Mouse (Mus musculus): ENCODE results near the gene Itgam. TPM values are rescaled to one million over a fixed set of nuclear protein-coding genes. Genes with fewer than 3 reads are reported as not detected.
"Not testable (repeated sequence)": the region's sequence is repeated elsewhere in the genome, so short reads cannot be mapped to it uniquely, and the experiment has no call there.

Itgam gene
- total RNA-seq (2021) = 4.2 and 6.4 TPM in 2 replicates
- long read RNA-seq, experiment 1 = 0 reads
- long read RNA-seq, experiment 2 = 0 reads

DNA sequence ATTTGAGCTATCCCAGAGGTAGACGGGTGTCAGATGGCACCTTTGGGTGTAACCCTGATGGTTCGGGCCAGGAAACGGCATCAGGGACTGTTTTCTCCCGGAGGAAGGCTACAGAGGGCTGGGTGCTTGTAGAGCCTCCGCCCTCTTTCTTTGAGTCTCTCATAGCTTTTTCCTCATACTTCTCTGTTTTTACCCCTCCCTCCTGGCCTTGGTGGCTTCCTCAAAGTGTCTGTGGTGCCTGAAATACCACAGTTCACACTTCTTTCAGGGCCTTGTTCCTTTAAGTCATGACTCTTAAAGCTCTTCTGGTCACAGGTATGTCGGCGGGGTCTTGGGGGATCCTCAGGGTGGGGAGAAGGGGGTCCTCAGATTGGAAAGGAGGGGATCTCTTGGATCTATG lies at the start of gene Itgam, which contains the start of gene Gm49368:
Gene Itgam (plus strand): TSS at position 185 of the 400 bp plus-strand sequence.
Gene Gm49368 (plus strand): TSS at position 228 of the 400 bp plus-strand sequence.
- DNase-seq = no peak

DNA sequence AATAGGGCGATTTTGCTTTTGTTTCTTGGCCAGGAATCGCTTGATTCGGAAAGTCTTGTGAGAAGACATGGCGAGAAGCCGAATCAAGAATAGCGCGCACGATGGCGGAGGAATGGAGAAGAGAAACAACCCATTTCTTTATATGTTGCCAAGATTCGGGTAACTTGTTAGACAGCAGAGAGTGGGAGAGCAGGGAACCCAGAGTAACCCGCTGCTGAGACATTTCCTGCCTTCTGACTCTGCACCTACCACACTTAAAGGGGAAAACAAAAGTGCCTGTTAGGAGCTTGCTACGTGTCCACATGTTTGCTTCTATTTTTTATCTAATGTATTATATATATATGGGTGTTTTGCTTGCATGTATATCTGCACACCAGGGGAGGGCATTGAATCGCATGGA lies 49.3 kb upstream of the Itgam start:
- DNase-seq = no peak

DNA sequence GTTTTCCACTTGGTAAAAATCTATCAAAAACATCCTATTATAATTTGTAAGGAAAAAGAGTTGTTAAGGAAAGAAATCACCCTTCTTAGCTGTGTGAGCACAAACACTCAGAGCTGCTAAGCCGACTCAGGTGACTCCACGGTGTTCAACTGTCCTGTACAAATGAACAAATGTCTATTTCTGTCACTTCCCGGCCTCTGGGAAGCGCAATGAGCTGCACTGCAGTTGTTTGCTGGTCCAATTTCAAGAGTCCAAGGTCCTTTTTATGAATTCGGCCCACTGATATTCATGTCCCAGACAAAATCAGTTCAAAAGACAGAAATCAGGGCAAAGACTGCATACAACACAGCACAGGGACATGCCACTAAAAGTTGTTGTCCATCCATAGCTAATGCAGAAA lies 46.3 kb upstream of the Itgam start:
- not testable (repeated sequence) for DNase-seq

DNA sequence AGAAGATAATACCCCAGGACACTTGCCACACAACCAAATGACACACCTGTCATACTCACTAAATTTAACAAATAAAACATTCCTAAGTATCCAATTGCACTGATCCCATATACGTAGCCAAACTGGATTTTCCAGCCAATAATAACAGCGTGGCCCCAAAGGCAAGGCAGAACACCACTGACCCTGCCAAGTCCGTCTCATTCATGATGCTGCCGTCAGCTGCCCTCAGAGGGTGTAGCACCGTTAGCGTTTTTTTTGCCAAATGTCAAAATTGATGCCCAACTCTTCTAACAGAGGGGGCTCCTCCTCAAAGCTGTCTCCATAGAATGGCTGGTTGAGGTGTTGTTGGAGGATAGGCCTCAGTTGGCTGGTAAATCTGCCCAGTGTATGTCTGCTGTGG lies 45.8 kb upstream of the Itgam start:
- DNase-seq = no peak

DNA sequence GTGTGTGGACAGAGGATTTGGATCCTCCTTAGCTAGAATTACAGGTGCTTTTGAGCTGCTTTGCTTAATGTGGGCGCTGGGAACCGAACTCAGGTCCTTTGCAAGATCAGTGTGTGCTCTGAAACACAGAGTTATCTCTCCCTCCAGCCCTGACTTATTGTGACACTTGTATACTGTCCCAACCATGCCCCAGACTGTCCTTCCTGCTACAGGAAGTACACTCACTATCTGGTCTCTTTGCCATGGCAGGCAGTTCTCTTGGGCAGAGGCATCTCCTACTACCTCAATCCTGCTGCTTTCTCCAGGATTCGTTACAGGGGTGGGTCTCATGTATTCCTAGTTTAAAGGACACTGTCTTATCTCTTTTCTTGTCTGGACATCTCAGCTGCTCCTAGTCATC lies 44.2 kb upstream of the Itgam start:
- no peak for DNase-seq

DNA sequence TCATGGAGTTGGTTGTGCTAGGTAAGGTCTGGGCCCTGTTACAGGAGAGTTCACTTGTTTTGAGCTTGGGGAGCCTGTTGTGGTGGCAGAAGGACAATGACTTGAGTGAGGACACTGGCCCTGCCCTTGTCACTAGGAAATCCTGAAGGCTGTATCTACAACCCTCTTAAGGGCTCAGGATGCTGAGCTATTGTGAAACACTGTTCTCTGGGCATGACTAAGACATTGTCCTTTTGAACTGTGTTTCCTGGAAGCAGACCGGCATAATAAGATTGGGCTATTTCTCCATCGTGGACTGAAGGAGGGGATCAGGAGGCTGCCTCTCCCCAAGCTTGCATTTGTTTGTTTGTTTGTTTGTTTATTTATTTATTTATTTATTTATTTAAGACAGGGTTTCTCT lies 43.3 kb upstream of the Itgam start:
- no peak for DNase-seq

DNA sequence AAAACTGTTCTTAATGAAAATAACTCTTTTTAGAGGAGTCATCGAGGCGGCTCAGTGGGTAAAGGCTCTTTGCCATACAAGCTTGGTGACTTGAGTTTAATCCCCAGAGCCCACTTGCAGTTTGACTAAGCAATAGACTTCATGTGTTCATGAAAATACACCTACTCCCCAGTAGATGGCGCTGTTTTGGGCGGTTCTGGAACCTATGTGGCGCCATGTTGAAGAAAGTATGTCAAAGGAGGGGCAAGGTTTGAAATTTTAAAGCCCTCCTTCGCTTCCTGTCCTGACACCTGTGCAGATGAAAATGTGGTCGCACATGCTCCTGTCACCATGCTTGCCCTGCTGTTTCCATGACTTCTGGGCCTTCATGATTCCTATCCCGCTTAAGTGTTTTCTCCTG lies 39.5 kb upstream of the Itgam start:
- DNase-seq = no peak

DNA sequence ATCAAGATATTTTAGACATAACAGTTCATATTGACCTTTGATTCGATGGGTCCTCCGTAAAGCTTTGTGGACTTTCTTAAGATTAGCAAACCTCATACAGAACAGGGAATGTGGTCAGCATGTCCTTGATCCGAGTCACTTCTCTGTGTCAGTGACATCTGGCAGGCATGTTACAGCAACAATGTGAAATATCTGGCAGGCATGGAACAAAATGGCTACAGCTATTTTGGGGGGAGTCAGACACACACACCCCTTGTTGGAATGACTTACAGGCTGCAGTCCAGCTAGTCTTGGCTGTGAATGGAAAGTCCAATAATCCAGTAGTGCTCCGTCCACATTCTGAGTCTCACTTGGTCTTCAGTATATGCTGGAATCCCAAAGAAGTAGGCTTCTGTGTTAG lies 38.9 kb upstream of the Itgam start:
- no peak for DNase-seq

DNA sequence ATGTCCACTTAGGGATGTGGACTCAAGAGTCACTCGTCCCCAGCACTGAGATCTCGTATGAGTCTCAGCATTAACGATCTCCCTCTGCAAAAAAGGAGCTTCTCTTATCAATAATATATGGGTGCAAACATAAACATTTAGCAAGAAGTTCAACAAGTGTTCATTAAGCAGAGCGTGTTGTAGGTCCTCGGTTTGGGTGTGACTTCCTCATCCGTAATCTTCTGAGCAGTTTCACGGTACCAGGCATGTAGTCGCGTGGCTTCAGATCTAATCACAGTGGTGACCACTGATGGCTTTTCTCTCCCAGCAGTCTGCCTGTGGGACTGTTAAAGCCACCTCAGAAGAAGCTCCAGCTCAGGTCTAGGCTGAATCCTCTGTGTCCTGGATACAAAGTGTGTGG lies 38.1 kb upstream of the Itgam start:
- DNase-seq = no peak

DNA sequence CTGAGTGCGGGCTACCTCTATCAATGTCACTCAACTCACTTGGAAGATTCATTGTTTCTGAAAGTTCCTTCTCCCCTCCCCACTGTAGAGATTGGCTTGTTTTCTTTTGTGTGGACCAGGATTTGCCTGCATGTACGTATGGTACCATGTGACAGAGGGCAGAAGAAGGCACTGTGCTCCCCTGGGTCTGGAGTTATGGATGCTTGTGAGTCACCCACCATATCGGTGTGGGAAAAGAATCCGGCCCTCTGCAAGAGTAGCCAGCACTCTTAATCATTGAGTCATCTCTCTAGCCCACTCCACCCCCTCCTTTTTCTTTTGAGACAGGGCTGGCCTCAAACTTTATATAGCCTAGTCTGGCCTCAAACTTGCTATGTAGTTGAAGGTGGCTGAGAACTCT lies 37.5 kb upstream of the Itgam start:
- DNase-seq = peak; percentile 13

DNA sequence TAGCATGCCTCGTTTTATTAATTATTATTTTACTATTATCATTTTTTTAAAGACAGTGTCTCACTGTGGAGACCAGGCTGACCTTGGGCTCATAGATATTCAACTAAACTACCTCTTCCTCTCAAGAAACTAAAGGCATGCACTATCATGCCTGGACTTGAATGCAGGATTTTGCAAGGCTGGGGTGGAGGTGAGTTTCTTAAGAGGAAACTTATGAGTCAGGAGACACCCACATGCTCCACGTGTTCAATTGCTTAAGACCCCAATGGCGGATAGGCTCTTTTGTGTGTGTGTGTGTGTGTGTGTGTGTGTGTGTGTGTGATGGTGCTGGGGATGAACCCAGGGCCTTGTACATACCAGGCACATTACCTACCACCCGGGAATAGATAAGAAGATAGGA lies 37.1 kb upstream of the Itgam start:
- DNase-seq = no peak

DNA sequence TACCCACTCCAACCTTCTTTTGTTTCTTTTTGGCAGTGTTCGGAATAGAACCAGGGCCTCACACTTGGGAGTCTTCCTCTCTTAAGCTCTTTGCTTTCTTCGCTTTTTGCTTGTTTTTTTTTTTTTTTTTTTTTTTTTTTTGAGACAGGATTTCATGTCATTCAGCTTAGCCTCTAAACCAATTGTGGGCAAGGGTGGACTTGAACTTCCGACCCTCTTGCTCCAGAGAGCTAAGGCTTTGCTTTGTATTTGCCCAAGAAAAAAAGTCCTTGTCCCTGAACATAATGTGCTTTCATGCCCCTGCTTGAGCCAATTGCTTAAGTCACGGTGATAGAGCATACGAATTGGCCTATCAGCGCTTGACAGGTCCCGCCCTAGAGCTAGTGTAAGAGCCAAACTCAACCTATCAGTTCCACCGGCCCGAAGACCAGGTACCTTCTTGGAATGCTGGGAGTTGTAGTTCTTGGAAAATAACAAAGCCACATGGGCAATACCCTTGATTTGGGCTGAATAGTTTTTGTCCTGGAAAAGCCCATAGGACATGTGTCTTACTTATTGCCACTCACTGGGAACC lies 30.9 kb upstream of the Itgam start:
- DNase-seq = peak; percentile 29

DNA sequence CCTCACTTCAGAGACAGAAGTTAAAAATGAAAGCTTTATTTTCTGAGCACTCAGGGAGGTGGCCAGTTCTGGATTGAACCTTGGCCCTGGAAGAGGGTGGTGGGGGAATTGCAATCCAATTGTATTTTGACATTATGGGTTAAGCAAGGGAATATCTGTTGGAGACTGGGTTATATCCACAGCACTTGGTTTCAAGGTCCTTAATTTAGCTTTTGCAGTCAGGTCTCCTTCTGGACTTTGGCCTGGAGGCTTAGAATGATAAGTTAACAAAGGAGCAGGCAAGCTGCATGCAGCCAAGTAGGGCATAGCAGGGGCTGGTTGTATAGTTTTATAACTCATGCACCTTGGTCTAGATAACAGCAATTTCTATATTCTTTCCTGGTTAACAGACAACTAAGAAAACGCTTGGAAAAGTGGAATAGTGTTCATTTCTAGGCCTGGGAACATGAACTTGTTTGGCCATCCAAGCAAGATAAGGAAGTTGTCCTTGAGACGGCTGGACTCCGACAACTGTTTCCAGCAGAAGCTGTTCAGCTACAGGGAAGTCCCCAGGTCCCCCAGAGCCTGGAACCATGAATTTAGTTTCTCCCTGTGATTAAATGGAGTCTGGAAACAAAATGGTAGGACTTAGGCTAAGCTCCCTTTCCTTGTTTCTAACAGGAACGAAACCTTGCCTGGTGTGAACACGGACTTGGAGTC lies 30.0 kb upstream of the Itgam start:
- no peak for DNase-seq

DNA sequence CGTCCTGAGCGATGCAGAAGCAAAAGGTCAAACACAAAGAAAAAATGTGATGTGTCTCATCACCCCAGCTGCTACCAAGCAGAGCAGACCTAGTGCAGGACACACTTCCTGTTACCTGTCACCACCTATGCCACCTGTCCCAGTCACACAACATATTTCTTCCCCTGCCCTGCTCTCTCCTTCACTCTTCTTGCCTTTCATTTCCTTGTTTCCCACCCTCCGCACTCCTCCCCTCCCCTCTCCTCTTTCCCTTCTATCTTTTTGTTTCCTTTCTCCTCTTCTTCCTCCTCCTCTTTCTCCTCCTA lies 29.5 kb upstream of the Itgam start:
- no peak for DNase-seq

DNA sequence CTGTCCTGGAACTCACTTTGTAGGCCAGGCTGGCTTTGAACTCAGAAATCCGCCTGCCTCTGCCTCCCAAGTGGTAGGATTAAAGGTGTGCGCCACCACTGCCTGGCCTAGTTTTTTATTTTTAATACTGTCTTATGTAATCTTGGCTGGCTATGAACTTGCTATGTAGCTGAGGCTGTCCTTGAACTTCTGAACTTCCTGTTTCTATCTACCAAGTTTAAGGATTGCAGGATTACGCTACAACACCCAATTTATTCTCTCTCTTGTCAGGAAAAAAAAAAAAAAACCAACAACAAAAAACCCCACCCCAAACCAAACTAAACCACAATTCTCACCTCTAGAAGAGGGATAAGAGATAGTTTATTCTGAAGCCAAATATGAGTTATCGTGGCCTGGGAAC lies 28.8 kb upstream of the Itgam start:
- no peak for DNase-seq

DNA sequence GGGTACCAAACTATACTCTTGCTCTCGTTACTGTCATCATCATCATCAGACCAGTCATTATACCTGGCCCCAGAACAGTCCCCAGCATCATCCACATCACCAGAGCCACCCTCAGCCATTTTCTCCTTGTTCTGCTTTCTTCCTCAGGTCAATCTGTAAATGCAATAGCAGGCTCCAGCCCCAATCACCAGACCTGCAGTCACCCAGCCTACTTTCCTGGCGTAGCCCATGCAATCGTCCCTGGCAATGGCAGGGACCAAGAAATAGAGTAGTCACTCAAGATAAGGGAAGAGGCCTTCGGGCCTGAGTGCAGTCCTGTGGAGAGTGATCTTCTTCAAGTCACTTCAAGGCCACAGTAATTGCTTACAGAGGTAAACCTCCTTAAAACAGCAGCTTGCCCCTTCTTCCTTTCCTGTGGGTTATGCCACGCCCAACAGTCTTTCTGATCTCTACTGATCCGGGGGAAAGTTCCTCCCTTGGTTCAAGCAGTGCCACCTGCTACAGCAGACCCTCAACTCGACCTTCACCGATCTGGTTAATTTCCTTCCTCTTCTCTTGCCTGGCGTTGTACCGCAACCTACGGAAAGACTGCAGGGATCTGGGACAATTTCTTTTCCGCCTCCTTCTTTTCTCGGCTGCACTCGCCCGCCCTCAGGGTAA lies 20.1 kb upstream of the Itgam start:
- DNase-seq = not testable (repeated sequence)

DNA sequence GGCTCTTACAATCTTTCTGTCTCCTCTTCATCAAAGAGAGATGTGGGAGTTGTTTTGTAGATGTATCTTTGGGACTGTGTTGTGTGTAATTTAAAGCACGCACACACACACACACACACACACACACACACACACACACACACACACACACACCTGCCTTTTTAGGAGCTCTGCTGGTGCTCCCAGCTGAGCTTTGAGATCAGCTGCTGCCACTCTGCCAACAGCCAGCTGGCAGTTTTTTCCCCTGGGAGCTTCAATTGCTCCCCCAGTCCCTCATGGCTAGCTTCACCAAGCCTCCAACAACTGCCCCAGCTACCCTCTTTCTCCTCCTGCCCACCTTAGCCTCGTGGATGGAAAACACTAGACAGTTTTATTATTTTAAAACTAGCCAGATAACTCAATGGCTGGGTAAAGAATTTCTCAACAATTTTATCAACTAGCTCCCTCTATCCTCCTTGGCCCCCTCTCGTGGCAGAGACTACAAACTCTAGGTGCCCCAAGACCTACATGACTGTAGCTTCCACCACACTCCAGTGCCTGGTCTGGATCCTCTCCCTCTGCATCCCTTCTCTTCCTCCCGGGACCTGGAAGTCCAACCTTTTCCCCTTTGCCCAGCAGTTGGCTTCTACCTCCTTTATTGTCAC lies 18.2 kb upstream of the Itgam start:
- DNase-seq = peak; percentile 14

DNA sequence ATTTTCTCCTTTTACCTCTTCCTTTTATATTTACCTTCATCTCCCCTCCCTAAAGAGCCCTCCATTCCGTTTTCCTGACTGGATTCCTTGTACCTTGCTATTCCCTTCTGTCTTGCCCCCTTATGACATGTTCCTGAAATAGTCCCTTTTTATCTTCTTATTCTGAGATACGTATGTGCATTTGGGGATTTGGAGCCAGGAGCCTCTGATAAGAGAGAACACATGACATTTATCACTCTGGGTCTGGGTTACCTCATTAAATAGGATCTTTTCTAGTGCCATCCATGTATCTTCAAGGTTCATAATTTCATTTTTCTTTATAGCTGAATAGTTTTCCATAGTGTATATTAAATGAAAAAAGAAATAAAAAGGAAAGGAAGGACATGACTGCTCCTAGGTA lies 16.8 kb upstream of the Itgam start:
- no peak for DNase-seq

DNA sequence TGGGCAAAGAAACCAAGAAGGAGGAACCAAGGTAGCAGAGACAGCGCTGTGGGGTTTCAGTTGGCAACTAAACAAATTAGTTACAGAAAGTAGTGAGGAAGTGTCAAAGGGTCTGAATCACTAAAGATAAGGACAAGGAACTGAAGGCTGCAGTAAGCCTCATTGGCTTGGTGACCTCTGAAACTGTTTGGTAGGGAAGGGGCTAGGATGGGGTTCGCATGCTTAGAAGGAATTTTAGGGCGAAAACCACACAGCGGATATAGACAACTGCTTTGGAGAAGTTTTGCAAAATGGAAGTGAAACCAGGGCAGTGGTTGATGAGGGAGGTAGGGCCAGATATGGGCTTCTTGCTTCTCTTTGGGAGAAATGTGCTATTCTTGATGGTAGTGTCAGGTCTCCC lies 13.6 kb upstream of the Itgam start:
- DNase-seq = no peak

DNA sequence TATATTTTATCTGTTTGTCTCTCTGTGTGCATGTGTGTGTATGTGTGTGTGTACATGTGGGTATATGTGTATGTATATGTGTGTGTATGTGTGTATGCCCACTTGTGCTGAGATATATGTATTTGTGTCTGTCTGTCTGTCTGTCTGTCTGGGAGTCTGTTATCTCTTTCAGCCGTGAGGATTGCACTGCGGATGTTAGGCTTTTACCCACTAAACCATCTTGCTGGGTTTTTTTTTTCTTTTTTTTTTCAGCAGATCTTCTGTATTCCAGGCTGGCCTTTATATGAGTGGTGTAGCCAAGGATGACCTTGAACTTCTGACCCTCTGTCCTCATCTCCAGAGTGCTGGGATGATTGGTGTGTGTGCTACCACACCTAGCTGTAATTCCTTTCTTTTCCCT lies 13.2 kb upstream of the Itgam start:
- DNase-seq = no peak

DNA sequence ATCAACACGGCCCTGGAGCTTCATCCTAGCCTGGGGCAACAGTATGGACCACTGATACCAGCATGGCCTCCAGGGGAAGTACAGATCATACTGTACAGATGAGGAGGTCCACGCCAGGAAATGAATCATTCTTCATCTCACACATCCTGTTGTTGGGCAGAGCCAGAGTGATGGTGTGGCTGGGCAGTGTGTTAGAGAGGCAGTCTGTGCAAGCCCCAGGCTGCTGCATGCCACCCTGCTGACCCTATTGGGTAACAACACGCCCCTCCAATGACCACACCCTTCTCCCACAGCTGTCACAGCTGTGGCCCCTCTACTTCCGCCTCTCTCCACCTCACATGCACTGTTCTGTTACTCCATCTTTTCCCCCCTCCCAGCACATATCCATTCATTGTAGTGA lies 11.7 kb upstream of the Itgam start:
- no peak for DNase-seq

DNA sequence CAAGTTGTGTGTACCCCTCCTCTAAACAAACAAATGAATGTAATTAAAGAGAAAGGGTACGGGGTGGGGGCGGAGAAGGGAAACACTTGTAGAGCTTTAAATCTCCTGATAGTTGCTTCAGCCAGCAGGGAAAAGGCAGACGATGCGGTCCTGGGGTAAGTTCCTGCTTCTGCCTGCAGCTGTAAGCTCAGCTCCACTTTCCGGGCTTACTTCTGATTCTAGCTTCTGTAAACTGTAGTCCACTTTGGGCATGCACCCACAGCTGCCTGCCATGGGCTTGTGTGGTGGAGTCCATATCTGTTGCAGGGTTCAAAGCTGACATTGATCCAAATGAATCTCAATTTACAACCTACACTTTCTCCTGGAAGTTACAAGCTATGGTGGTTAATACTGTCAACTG lies 9.4 kb upstream of the Itgam start:
- no peak for DNase-seq

DNA sequence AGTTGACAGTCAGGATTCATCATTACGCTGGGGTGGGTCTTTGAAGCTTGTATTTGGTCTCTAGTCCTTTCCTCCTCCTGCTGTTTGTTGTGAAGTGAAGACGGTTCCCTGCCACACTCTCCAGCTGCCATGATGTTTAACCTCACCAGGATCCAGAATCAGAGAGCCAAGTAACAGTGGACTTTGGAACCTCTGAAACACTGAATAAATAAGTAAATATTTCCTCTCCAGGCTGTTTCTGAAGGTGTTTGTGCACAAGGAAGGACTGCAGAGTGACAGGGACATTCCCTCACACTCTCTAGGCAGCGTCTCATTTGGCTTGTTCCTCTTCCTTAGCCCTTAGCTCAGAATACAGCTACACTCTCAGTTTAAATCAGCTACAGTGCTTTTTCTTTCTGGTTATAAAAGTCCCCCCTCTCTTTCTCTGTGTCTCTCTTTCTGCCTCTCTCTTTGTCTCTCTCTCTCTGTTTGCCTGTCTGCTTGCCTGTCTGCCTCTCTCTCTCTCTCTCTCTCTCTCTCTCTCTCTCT lies 5.5 kb upstream of the Itgam start:
- no peak for DNase-seq
